Mouse (Mus musculus): Measurements from ENCODE around the gene Cic.

DNA sequence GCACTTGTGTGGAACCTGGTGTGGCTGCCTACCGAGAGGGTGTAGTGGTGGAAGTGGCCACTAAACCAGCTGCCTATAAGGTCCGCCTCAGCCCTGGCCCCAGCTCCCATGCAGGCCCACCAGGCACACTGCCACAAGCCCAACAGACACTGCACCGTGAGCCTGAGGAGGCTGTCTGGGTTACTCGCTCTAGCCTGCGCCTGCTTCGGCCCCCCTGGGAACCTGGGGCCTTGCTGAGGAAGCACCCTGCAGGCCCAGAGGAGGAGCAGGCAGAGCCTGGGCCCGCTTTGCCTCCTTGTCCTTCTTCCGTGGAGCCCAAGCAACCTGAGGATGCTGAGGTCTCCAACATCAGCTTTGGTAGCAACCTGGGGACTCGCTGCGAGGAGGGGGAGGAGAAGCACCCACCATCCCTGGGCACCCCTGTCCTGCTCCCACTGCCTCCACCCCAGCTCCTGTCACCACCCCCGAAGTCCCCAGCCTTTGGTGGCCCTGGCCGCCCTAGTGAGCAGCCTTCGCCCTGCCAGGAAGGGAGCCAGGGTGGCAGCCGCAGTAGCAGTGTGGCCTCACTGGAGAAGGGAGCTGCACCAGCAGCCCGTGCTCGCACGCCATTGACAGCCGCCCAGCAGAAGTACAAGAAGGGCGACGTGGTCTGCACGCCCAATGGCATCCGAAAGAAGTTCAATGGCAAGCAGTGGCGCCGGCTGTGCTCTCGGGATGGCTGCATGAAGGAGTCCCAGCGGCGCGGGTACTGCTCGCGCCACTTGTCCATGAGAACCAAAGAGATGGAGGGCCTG is 4.3 kb downstream of the Cic start:
- TF ChIP-seq CTCF (IDR thresholded peaks at IDR 0.05): no peak
- no peak for TF ChIP-seq POLR2A (IDR thresholded peaks at IDR 0.05; ENCODE audit: insufficient read depth, low read depth, low read length)
- TF ChIP-seq EP300 (IDR thresholded peaks at IDR 0.05; ENCODE audit: insufficient read depth, low read depth, low read length): no peak

Data from heart, adult 2 months (tissue).